Mouse (Mus musculus): ENCODE results near the gene Bcr.

Bcr gene

DNA sequence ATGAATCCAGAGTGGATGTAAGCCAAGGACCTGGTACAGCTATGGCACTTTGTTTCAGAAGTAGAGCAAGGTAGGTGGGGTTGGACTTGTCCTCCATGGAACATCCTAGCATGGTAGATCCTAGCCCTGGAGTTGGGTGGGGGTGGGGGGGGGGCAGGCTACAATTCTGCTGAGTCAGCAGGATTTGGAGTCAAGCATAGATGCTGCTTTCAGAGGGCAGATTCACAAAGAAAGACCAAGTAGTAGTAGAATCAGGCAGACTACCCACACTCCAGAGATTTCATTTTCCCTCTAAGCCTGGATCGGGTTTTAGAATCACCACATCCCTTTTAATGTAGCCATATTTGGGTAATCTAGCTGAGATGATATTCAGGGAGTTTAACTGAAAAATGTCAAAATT, 33.9 kb downstream of the Bcr start:
- DNase-seq (ENCODE audit: low spot score in 2 of 2): no peak

GRCm38 (mm10) chr10:75095216-75095615, 34.8 kb downstream of the Bcr start:
- no peak for DNase-seq (ENCODE audit: low spot score in 2 of 2)

GRCm38 (mm10) chr10:75098446-75099183, 38.2 kb downstream of the Bcr start:
- DNase-seq (ENCODE audit: low spot score in 2 of 2): no peak

- peak in 1 of 2 experiments; percentile 62 for DNase-seq (ENCODE audit: low spot score in 2 of 2)
Measured at GRCm38 (mm10) chr10:75100298-75100697, 39.9 kb downstream of the Bcr start.

DNA sequence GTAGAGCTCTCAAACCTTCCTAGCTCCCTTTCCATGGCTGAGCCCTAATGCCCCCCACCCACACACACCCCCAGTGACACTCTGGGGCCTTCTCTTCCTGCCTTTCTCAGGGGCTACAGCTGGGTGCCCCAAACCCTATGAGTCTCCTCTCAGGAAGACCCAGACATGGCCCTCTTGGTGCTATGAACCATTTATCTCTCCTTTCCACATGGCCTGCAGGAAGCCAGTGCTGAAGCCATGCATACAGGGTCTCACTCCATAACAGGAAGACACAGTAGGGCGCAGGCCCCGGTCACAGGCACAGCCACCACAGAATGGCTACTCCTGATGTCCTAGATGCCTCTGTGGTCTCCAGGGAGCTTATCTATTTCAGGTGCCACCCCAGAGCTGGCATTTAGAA, 43.1 kb downstream of the Bcr start:
- no peak for DNase-seq (ENCODE audit: low spot score in 2 of 2)

DNA sequence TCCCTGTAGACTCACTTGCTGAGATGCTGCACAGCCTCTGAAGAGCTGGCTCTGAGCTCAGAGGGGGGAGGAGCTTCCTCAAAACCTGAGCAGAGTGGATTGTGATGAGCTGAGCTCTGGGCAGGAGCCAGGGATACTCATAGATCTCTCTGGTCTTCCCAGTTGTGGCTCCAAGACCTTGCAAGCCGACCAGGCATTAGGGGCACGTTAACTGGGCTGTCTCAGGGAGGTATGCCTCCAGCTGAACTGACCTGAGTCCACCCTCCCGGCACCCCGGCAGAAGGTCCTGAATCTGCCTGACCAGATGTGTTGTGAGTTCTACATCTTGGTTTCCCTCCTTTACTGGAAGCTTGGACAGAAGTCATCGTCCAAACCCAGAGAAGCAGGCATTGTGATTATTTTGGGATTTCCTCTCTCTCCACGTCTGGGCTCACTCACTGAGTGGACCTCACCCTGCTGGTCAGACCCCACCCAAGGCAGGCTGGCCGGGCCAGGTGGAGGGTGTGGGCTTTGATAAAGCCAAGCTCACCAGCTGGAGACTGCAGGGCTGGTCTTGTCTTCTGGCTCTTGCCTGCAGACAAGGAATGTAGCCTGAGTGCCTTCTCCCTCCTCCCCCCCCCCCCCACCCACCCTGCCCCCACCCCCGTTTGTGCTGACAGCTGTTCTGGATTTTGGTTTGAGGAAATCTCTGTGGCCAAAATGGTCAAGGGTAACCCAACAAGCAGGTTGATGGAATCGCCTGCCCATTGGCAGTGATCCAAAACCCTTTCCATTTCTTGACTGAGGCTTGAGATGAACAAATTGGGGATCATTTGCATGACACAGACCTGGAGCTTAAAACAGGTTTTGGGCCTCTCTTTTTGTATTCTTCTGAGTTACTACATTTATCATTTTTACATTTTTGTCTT, 44.1 kb downstream of the Bcr start:
- no peak for DNase-seq (ENCODE audit: low spot score in 2 of 2)

- DNase-seq (ENCODE audit: low spot score in 2 of 2): no peak
Measured at GRCm38 (mm10) chr10:75105099-75105461, 44.7 kb downstream of the Bcr start.

DNA sequence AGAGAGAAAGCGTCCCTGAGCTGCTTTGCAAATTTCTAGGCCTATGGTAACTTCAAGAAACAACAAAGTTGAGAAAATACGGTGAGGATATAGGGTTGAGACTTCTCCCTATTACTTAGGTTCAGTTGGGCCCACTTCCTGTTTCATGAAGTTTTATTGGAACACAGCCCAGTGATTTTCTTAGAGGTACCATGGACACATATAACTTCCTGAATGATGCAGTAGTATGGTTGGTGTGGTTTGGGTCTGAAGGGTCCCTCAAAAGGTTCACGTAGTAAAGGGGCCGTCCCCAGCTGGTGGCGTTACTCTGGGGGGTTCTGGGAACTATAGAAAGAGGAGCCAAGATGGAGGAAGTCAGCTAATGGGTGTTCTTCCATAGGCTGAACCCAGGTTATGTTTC, 45.3 kb downstream of the Bcr start:
- no peak for DNase-seq (ENCODE audit: low spot score in 2 of 2)

DNA sequence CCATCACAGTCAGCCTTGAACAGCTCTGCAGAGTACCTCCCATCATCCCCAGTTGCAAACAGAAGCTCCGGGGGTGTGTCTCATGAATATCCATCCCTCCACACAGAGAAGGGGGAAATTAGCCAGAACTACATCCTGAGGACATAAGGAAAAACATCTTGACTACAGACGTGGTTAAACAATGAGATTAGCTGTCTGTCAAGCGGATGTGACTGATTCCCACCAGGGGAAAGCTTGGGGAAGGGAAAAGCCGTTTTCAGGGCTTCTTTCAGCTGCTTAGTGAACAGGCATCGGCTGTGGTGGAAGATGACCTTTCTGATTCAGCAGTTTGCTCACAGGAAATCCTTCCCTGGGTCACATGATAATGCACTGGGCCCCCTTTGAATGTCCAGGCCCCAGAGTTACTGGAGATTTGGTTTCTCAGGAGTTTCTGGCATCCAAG, 46.6 kb downstream of the Bcr start:
- DNase-seq (ENCODE audit: low spot score in 2 of 2): no peak

GRCm38 (mm10) chr10:75108092-75108491, 47.7 kb downstream of the Bcr start:
- no peak for DNase-seq (ENCODE audit: low spot score in 2 of 2)

DNA sequence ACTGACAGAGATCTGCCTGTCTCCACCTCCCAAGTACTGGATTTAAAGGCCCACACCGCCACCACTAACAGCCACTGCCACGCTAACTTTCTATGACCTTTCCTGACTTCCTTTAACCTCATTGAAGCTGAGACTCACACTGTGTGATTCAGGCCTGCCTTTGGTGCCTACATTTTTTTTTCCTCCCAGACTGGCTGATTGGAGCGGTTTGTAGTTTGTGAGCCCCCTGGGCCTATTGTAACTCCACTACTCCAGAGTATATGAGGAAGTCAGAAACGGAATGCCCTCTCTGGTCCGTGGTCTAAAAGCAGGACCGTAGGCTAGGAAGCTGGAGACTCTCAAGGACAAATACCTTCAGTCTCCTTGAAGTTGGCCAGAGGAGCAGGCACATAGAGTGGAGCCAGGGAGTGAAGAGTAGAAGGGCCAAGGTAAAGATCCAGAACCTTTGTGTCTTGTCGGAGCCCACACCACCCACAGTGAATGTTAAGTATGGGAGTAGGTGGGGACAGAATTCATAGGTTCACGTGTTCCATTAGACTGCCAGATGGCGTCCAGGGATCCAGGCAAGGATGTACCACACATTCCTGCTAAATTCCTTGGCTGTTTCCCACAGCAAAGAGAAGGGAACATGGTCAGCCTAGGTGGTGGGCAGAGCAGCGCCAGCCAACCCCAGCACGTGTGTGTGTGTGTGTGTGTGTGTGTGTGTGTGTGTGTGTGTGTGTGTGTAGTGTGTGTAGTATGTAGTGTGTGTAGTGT, 51.2 kb downstream of the Bcr start:
- no peak for DNase-seq (ENCODE audit: low spot score in 2 of 2)

GRCm38 (mm10) chr10:75112405-75112804, 52.0 kb downstream of the Bcr start:
- DNase-seq (ENCODE audit: low spot score in 2 of 2): no peak

- DNase-seq (ENCODE audit: low spot score in 2 of 2): no peak
Measured at GRCm38 (mm10) chr10:75113620-75114019, 53.2 kb downstream of the Bcr start.

DNA sequence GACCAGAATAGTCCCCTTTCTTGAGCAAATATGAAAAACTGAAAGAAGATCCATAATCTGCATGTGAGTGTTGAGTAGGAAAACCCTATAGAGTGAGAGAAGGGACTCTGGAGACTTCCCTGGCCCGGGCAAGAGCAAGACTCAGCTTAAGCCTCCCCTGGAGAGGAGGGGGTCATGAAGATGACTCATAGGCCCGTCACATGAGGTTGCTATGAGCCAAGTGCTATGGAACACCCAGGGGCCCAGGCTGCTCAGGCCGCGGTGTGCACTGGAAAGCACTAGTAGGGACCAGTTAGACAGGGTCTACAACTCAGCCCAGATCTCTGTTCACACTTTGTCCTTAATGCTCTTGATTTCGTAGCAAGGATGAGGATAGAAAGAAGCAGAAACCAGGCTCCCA, 54.8 kb downstream of the Bcr start:
- no peak for DNase-seq (ENCODE audit: low spot score in 2 of 2)

- no peak for DNase-seq (ENCODE audit: low spot score in 2 of 2)
Measured at GRCm38 (mm10) chr10:75116842-75117457, 56.6 kb downstream of the Bcr start.

- DNase-seq (ENCODE audit: low spot score in 2 of 2): no peak
Measured at GRCm38 (mm10) chr10:75118444-75118843, 58.1 kb downstream of the Bcr start.

DNA sequence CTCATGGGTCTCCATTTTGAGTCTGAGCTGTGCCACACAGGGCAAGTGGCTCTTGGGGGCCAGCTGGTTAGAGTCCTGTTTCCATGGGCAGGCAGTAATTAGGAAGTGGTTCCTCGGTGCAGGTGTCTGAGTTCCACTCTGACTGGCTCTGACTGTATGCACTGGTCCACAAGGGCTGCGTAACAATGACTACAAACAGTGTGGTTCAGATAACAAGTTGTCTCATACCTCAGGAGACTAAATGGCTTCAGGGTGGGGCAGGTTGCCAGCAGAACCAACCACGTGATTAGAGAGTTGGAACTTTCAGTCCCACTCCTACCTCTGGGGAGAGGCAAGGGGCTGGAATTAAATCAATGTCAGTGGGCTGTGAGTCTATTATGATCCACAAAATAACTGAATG, 59.0 kb downstream of the Bcr start:
- DNase-seq (ENCODE audit: low spot score in 2 of 2): no peak

- DNase-seq (ENCODE audit: low spot score in 2 of 2): no peak
Measured at GRCm38 (mm10) chr10:75120176-75120575, 59.8 kb downstream of the Bcr start.

DNA sequence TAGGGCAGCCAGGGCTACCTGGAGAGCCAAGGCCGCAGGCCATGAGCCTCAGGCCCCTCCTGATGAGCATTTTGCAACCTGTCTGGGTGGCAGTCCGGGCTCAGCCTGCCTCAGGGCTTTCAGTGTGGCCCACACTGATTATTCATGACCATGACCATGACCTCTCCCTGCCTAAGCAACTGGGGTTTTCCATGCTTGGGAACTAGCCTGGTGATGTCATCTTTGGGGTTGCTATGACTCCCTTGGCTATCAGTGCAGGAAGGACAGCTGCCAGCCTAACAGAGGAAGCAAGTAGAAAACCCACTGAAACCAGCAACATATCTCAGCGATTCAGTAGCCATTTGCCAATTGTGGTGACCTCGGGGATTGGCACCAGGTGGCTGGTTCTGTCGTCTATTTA, 60.6 kb downstream of the Bcr start:
- DNase-seq (ENCODE audit: low spot score in 2 of 2): no peak

DNA sequence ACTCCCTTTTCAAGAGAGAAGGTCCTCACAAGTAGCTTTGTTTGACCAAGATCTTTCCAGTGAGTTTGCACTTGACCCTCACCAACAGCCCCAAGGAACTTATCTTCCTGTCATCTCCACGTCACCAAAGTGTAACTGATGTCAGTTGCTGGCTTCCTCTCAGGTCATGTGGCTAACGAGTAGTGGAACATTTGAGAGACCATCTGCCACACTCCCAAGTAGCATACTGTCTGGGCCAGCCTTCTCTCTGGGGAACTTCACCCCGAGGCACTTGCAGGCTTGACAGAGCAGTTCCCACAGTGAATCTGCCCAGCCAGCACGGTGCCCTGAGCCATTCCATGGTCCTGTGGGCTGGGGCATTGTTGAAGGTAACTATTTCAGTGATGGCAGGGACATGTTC, 65.2 kb downstream of the Bcr start:
- DNase-seq (ENCODE audit: low spot score in 2 of 2): no peak

DNA sequence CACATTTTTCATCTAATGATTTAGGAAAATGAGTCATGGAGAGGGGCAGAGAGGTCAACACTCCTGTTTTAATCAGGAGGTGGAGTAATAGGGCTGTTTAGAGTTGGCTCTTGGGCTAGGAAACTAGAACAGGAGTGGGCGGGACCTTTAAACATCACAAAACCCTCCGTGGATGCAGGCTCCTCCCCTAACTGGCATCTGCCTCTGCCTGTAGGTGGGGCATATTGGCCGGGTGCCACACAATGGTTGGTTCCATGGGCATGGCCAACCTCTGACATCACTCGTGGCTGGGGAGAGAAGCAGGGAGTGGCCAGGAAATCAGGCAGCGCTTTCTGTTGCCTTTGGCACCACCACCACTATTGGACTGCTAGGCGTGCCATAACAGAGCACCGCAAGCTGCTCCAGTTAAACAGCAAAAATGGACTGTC, 68.9 kb downstream of the Bcr start:
- DNase-seq (ENCODE audit: low spot score in 2 of 2): no peak
